Mouse (Mus musculus): ENCODE results near the gene Ip6k3. TPM values are rescaled to one million over a fixed set of nuclear protein-coding genes. Genes with fewer than 3 reads are reported as not detected.
A peak's percentile ranks its signal among the peaks of the same experiment; 100 is the strongest.

Gene Ip6k3
- polyA plus RNA-seq, 1 experiment from 2014 or later = 0.91 TPM

DNA sequence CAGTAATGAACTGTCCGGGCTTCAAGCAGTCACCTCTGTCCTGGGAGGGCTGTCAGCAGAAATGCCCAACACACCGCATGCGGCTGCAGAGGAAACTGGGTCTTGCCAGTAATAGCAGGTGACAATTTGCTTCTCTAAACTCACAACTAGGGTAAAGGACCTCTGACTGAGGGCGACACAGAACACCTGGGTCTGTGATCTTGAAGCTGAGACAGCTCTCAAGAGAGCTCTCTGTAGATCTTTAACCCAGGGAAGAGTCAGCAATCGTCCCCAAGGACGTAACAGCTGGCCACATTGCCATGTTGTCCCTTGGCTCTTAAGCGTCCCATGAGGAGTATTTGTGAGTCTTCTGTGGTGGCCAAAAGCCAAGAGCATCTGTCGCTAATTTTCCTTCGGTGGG lies 4.9 kb upstream of the Ip6k3 start:
- TF ChIP-seq CTCF (IDR thresholded peaks at IDR 0.05) (no peak), EP300 (IDR thresholded peaks at IDR 0.05) (no peak)

DNA sequence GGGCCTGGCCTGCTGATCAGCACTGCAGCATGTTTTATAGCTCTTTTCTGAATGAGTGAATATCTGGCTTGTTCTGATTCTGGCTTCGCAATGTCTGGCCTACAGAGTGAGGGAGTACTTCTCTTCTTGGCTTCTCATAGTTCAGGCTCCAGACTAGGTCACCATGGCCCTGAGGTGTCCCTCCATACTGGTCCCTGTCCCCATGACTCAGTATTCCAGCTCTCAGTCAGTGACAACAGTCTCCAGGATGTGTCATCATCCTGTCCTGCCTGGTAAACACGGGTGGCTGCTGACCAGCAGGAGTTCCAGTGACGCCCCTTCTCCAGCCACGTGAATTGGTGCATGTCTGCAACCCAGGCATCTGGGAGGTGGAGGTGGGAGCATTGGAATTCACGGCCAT lies 3.5 kb upstream of the Ip6k3 start:
- Histone ChIP-seq H3K9me3 (ENCODE audit: low read length) (no peaks in the 10 kb centered on the region), H3K4me3 (ENCODE audit: low read depth, low read length) (no peak overlapping the region), H3K27ac (ENCODE audit: low read length) (no peak overlapping the region), H3K36me3 (ENCODE audit: insufficient read depth, low read length) (no peaks in the 10 kb centered on the region), H3K4me1 (ENCODE audit: insufficient read depth, low read depth, low read length) (no peaks in the 10 kb centered on the region), H3K27me3 (replicated peaks; ENCODE audit: insufficient read depth, low read length) (no peaks in the 10 kb centered on the region), H3K4me2 (replicated peaks; ENCODE audit: low read depth, low read length) (no peak overlapping the region), H3K9ac (replicated peaks; ENCODE audit: low read depth) (no peak overlapping the region)
- no peak for TF ChIP-seq EP300 (IDR thresholded peaks at IDR 0.05)
- no peak for TF ChIP-seq CTCF (IDR thresholded peaks at IDR 0.05)
- DNase-seq (ENCODE audit: low spot score) = no peak
- WGBS = 52% methylated on average over 5 of the region's 5 CpGs
- ATAC-seq = no peak

More for the DNA sequence above, 4.9 kb upstream of the Ip6k3 start:
- Histone ChIP-seq H3K9ac (replicated peaks; ENCODE audit: low read depth) (no peak overlapping the region), H3K36me3 (ENCODE audit: insufficient read depth, low read length) (no peaks in the 10 kb centered on the region), H3K4me3 (ENCODE audit: low read depth, low read length) (no peak overlapping the region), H3K27ac (ENCODE audit: low read length) (no peak overlapping the region), H3K27me3 (replicated peaks; ENCODE audit: insufficient read depth, low read length) (no peaks in the 10 kb centered on the region), H3K4me1 (ENCODE audit: insufficient read depth, low read depth, low read length) (no peaks in the 10 kb centered on the region), H3K9me3 (ENCODE audit: low read length) (no peaks in the 10 kb centered on the region), H3K4me2 (replicated peaks; ENCODE audit: low read depth, low read length) (no peak overlapping the region)
- 59% methylated on average over 9 of the region's 9 CpGs for WGBS
- DNase-seq (ENCODE audit: low spot score) (no peak), ATAC-seq (no peak)

DNA sequence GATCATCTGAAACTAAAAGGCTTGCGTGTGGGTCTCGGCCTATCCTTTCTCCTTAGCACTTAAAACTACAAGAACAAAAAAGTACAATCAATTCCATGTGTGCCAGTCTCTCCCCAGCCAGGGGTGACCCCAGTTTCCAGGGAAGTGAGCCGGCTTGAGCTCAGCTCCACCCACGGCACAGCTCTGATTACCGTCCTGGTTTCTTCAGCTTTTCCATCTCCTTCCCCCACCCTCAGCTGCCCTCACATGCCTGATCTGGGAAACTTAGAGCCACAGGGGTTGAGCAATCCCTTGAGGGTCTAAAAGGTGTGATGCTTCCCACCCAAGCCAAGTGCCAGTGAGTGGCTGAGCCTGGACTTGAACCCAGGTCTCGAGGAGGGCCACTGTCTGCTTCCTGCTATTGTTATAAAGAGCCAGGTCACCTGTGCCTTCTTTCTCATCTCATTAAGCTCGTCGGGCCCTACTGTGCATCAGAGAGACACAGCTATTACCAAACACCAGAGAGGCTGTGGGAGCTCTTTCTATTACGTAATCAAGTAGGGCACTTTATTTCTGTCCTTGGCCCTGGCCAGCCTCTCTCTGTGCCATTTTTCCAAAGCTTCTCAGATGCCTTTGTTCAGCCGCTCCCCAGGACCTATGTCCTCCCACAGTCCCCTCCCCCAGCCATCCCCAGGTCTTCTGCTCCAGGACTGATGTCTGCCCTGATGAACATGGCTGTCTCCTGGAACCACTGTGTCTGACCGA lies 2.5 kb upstream of the Ip6k3 start:
- Histone ChIP-seq H3K4me3 (ENCODE audit: low read depth, low read length) (no peak overlapping the region), H3K9ac (replicated peaks; ENCODE audit: low read depth) (no peak overlapping the region), H3K36me3 (ENCODE audit: insufficient read depth, low read length) (no peaks in the 10 kb centered on the region), H3K27me3 (replicated peaks; ENCODE audit: insufficient read depth, low read length) (no peaks in the 10 kb centered on the region), H3K4me1 (ENCODE audit: insufficient read depth, low read depth, low read length) (no peaks in the 10 kb centered on the region), H3K4me2 (replicated peaks; ENCODE audit: low read depth, low read length) (no peak overlapping the region), H3K27ac (ENCODE audit: low read length) (no peak overlapping the region), H3K9me3 (ENCODE audit: low read length) (no peaks in the 10 kb centered on the region)
- DNase-seq (ENCODE audit: low spot score) = peak; percentile 43
- WGBS = 62% methylated on average over 11 of the region's 11 CpGs
- peak; percentile 39 for ATAC-seq
- TF ChIP-seq CTCF (IDR thresholded peaks at IDR 0.05) = no peak
- no peak for TF ChIP-seq EP300 (IDR thresholded peaks at IDR 0.05)

DNA sequence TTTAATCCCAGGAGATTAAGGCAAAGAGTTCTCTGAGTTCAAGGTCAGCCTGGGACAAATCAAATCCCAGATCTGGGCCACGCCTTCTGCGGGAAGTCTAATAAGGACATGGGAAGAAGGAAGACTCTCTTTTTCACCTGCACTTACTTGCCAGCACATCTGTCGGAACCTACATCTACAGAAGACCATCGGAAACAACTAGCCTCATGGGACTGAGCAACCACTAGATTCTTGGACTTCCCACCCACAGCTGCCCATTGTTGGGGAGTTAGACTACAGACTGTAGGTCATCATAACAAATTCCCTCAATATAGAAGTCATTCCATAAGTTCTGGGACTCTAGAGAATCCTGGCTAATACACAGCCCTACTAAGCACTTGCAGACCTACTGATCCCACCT lies 974 bp upstream of the Ip6k3 start:
- Histone ChIP-seq H3K27ac (ENCODE audit: low read length) (no peak overlapping the region), H3K4me3 (ENCODE audit: low read depth, low read length) (no peak overlapping the region), H3K27me3 (replicated peaks; ENCODE audit: insufficient read depth, low read length) (no peaks in the 10 kb centered on the region), H3K36me3 (ENCODE audit: insufficient read depth, low read length) (no peaks in the 10 kb centered on the region), H3K9ac (replicated peaks; ENCODE audit: low read depth) (no peak overlapping the region), H3K4me2 (replicated peaks; ENCODE audit: low read depth, low read length) (no peak overlapping the region), H3K4me1 (ENCODE audit: insufficient read depth, low read depth, low read length) (no peaks in the 10 kb centered on the region), H3K9me3 (ENCODE audit: low read length) (no peaks in the 10 kb centered on the region)
- 90% methylated on average over 4 of the region's 4 CpGs for WGBS
- DNase-seq (ENCODE audit: low spot score) (no peak), ATAC-seq (no peak)
- TF ChIP-seq EP300 (IDR thresholded peaks at IDR 0.05) (no peak), CTCF (IDR thresholded peaks at IDR 0.05) (no peak)

DNA sequence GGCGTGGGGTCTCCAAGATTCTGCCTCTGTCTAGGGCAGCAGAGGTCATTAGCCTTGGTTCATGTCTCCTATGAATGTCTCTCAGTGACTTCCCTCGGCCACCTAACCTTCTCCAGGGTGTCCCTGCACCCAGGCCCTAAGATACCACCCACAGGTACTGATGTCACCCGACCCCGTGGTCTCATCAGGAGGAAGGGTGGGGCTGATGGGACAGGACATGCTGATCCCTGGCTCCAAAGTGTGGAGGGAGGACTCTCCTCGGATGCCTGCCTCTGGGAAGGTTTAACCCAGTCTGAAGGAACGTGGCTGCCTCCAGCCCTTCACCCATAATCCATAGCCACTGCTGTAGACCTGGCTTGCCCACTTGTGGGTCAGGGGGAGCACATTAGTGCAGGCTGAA lies 694 bp downstream of the Ip6k3 start:
- H3K4me3 ChIP-seq (ENCODE audit: low read depth, low read length) = no peak overlapping the region

DNA sequence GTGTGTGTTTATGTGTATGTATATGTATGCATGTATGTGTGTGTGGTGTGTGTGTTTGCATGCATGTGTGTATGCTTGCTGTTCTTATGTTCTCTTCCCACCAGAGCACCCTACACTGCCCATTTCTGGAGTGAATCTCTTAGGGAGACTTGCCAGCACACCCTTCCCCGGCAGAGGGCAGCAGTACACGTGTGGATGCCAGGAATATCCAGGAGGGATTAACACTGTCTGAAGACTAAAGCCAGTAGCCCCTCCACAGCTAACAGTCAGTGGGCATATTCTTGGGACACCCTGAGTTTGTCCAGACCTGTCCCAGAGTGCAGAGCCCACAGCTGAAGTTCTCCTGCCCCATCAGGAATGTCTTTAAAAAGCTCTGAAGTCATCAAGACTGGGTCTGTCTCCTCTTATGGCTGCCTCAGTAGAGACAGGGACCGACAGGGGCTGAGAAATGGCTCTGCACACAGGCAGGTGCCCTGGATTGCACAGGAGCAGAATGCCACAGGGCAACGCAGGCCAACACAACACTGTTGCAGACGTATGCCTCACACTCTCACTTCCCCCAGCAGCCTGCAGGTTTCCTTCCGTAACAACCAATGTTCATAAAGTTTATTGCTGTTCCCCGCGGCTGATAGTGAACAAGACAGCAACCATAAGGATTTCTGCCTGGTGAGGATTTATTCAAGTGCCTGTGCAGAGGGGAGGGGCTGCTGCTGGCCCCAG lies 2.4 kb downstream of the Ip6k3 start:
- no peaks in the 10 kb centered on the region for H3K9me3 ChIP-seq (ENCODE audit: low read length)
- 59% methylated on average over 8 of the region's 8 CpGs for WGBS
- no peaks in the 10 kb centered on the region for H3K36me3 ChIP-seq (ENCODE audit: insufficient read depth, low read length)
- H3K9ac ChIP-seq (replicated peaks; ENCODE audit: low read depth) = no peak overlapping the region
- DNase-seq (ENCODE audit: low spot score) = peak; percentile 20
- TF ChIP-seq CTCF (IDR thresholded peaks at IDR 0.05) = peak; percentile 72
- TF ChIP-seq EP300 (IDR thresholded peaks at IDR 0.05) = no peak
- H3K27me3 ChIP-seq (replicated peaks; ENCODE audit: insufficient read depth, low read length) = no peaks in the 10 kb centered on the region
- no peak overlapping the region for H3K4me2 ChIP-seq (replicated peaks; ENCODE audit: low read depth, low read length)
- H3K4me1 ChIP-seq (ENCODE audit: insufficient read depth, low read depth, low read length) = no peaks in the 10 kb centered on the region
- H3K4me3 ChIP-seq (ENCODE audit: low read depth, low read length) = no peak overlapping the region
- no peak; the same call in 1 of the 2 replicates for ATAC-seq
- no peak overlapping the region for H3K27ac ChIP-seq (ENCODE audit: low read length)

More for the DNA sequence above, 694 bp downstream of the Ip6k3 start:
- 69% methylated on average over 6 of the region's 6 CpGs for WGBS
- Histone ChIP-seq H3K4me2 (replicated peaks; ENCODE audit: low read depth, low read length) (no peak overlapping the region), H3K36me3 (ENCODE audit: insufficient read depth, low read length) (no peaks in the 10 kb centered on the region), H3K9ac (replicated peaks; ENCODE audit: low read depth) (no peak overlapping the region), H3K27me3 (replicated peaks; ENCODE audit: insufficient read depth, low read length) (no peaks in the 10 kb centered on the region), H3K27ac (ENCODE audit: low read length) (no peak overlapping the region), H3K4me1 (ENCODE audit: insufficient read depth, low read depth, low read length) (no peaks in the 10 kb centered on the region), H3K9me3 (ENCODE audit: low read length) (no peaks in the 10 kb centered on the region)
- ATAC-seq (no peak), DNase-seq (ENCODE audit: low spot score) (no peak)
- TF ChIP-seq CTCF (IDR thresholded peaks at IDR 0.05) (no peak), EP300 (IDR thresholded peaks at IDR 0.05) (no peak)
